Mouse (Mus musculus): ENCODE results near the gene Rab8b.

DNA sequence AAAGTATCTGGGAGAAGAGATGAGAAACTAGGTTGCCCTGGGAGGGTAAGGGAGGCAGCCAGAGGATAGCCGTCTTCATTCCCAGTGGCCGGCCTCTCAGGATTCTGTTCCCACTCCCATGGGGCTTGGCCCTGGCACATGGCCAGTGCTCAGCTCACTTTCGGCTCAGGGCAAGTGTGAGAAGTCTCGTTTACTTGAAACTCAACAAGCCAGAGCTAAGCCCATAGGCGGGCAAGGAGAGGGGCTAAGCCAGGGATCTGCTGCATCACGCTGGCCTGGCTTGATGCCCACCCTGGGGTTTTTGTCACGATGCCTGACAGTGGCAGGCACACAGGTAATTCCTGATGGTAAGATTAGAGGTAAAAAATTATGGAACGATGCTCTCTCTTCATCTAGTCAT, 18.0 kb upstream of the Rab8b start:
- TF ChIP-seq CTCF (IDR thresholded peaks at IDR 0.05; ENCODE audit: extremely low read depth, insufficient read length, insufficient replicate concordance, low read depth, low read length) = no peak
- no peak for TF ChIP-seq POLR2A (IDR thresholded peaks at IDR 0.05; ENCODE audit: low read depth, low read length)
